18 mouse cellular contexts compared by ENCODE assay signal in the genomic region with DNA sequence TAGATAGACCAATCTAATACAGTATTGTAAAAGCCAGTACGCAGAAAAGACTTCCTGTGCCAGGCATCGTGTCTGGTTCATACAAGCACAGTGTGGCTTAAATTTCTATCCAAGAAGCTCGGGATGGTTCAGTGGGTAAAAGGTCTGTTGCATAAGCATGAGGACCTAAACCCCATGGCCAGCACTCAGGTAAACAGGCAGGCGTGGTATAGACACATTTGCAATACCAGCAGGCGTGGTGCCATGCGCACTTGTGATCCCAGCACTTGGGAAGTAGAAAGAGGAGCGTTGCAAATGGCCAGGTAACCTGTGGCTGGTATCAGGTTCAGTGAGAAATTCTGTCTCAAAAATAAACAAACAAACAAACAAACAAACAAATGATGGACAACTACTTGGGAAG.
DNase-seq lines count a peak whose midpoint lies in the region; ATAC-seq and TF ChIP-seq lines count a peak whose summit lies in the region.
"Had no signal": no experiment of that assay in that cellular context is flagged by ENCODE, and none has a peak within 500 bp of the region (broad histone marks: within the 10 kb centered on the region; RNA-seq: fewer than 3 reads in every experiment).

No protein-coding gene starts in this region.

- H3K4me2 ChIP-seq in kidney, embryonic 16.5 days (replicated peaks; ENCODE audit: low read depth, low read length) = no peak overlapping the region
- H3K4me2 ChIP-seq in liver, embryonic 11.5 days = no peak overlapping the region
- H3K4me2 ChIP-seq: hindbrain, embryonic 13.5 days; midbrain, embryonic 12.5 days had no signal

- H3K9me3 ChIP-seq in kidney, embryonic 16.5 days (ENCODE audit: low read length) = no peaks in the 10 kb centered on the region
- H3K9me3 ChIP-seq in liver, embryonic 11.5 days (ENCODE audit: control insufficient read depth, low read length) = no peaks in the 10 kb centered on the region
- H3K9me3 ChIP-seq: embryonic facial prominence, embryonic 10.5 days; hindbrain, embryonic 13.5 days; midbrain, embryonic 12.5 days had no signal

- no peak for TF ChIP-seq EP300 in heart, adult 2 months (IDR thresholded peaks at IDR 0.05; ENCODE audit: insufficient read depth, low read depth, low read length)

- no peak for ATAC-seq in kidney, embryonic 16.5 days (ENCODE audit: low FRiP score, low TSS enrichment)
- ATAC-seq in liver, embryonic 11.5 days (replicated peaks; ENCODE audit: low FRiP score) = no peak

- H3K4me1 ChIP-seq in kidney, embryonic 16.5 days (ENCODE audit: insufficient read depth, low read length) = peaks cover 49% of the 10 kb centered on the region
- peaks cover 26% of the 10 kb centered on the region for H3K4me1 ChIP-seq in liver, adult 2 months (ENCODE audit: control insufficient read depth, insufficient read depth, low read length)
- peaks cover 23% of the 10 kb centered on the region for H3K4me1 ChIP-seq in liver, embryonic 11.5 days (replicated peaks; ENCODE audit: control insufficient read depth, insufficient read depth, low read length)
- no peaks in the 10 kb centered on the region for H3K4me1 ChIP-seq in heart, adult 2 months (ENCODE audit: control insufficient read depth, insufficient read depth, low read length)
- H3K4me1 ChIP-seq in thymus, adult 2 months (replicated peaks; ENCODE audit: control insufficient read depth, insufficient read depth, low read length) = peaks cover 6% of the 10 kb centered on the region

- WGBS in kidney, embryonic 16.5 days = 86% methylated on average over 7 of the region's 7 CpGs
- WGBS in liver, adult 2 months = 24% methylated on average over 7 of the region's 7 CpGs
- WGBS in liver, embryonic 11.5 days = 88% methylated on average over 7 of the region's 7 CpGs
- 94% methylated on average over 7 of the region's 7 CpGs for WGBS in heart, adult 2 months
- 95% methylated on average over 7 of the region's 7 CpGs for WGBS in thymus, adult 2 months

- TF ChIP-seq POLR2A in liver, adult 2 months (IDR thresholded peaks at IDR 0.05; ENCODE audit: extremely low read depth, insufficient read depth, low read length) = no peak
- no peak for TF ChIP-seq POLR2A in heart, adult 2 months (IDR thresholded peaks at IDR 0.05; ENCODE audit: insufficient read depth, low read depth, low read length)
- no peak for TF ChIP-seq POLR2A in thymus, adult 2 months (IDR thresholded peaks at IDR 0.05; ENCODE audit: control insufficient read depth, extremely low read depth, insufficient read depth, low read length, poor library complexity)

- intact Hi-C loops in heart, adult 2 months (cut with DNase I) = loop anchor here (5.0 kb wide), 1 partner anchor 117 kb away; the partner anchor contains the start of gene Erbin

- TF ChIP-seq CTCF in liver, adult 2 months (IDR thresholded peaks at IDR 0.05; ENCODE audit: low read depth, low read length) = no peak
- TF ChIP-seq CTCF in heart, adult 2 months (IDR thresholded peaks at IDR 0.05) = no peak
- no peak for TF ChIP-seq CTCF in thymus, adult 2 months (IDR thresholded peaks at IDR 0.05; ENCODE audit: borderline replicate concordance, control insufficient read depth, extremely low read depth, insufficient read depth, low read length, poor library complexity)

- H3K79me2 ChIP-seq in liver, adult 2 months (ENCODE audit: control insufficient read depth, insufficient read depth, low read length) = no peaks in the 10 kb centered on the region
- no peaks in the 10 kb centered on the region for H3K79me2 ChIP-seq in heart, adult 2 months (replicated peaks; ENCODE audit: control insufficient read depth, insufficient read depth, low read length)

- no peaks in the 10 kb centered on the region for H3K36me3 ChIP-seq in kidney, embryonic 16.5 days (ENCODE audit: insufficient read depth, low read length)
- no peaks in the 10 kb centered on the region for H3K36me3 ChIP-seq in liver, adult 2 months (ENCODE audit: control insufficient read depth, insufficient read depth, low read length)
- H3K36me3 ChIP-seq in liver, embryonic 11.5 days (ENCODE audit: control insufficient read depth, insufficient read depth, low read length) = no peaks in the 10 kb centered on the region
- no peaks in the 10 kb centered on the region for H3K36me3 ChIP-seq in heart, adult 2 months (ENCODE audit: control insufficient read depth, insufficient read depth, low read length)
- H3K36me3 ChIP-seq in thymus, adult 2 months (ENCODE audit: control insufficient read depth, insufficient read depth, low read length) = no peaks in the 10 kb centered on the region

- no peaks in the 10 kb centered on the region for H3K27me3 ChIP-seq in kidney, embryonic 16.5 days (ENCODE audit: insufficient read depth, low read length)
- H3K27me3 ChIP-seq in liver, adult 2 months (ENCODE audit: control insufficient read depth, insufficient read depth, low read length) = no peaks in the 10 kb centered on the region
- H3K27me3 ChIP-seq in liver, embryonic 11.5 days (replicated peaks; ENCODE audit: control insufficient read depth, insufficient read depth, low read length) = no peaks in the 10 kb centered on the region
- H3K27me3 ChIP-seq in heart, adult 2 months (ENCODE audit: control insufficient read depth, insufficient read depth, low read length) = no peaks in the 10 kb centered on the region
- H3K27me3 ChIP-seq in thymus, adult 2 months (ENCODE audit: control insufficient read depth, insufficient read depth, low read length) = no peaks in the 10 kb centered on the region
- H3K27me3 ChIP-seq: hindbrain, embryonic 13.5 days; midbrain, embryonic 12.5 days had no signal

- no peak overlapping the region for H3K27ac ChIP-seq in kidney, embryonic 16.5 days (ENCODE audit: low read length)
- peak overlapping the region; percentile 87 for H3K27ac ChIP-seq in liver, adult 2 months (replicated peaks; ENCODE audit: insufficient read depth, low read depth, low read length)
- H3K27ac ChIP-seq in liver, embryonic 11.5 days (ENCODE audit: low read depth, low read length) = no peak overlapping the region
- no peak overlapping the region for H3K27ac ChIP-seq in heart, adult 2 months
- H3K27ac ChIP-seq in thymus, adult 2 months (ENCODE audit: control insufficient read depth, insufficient read depth, low read length) = no peak overlapping the region
- H3K27ac ChIP-seq: hindbrain, embryonic 13.5 days; midbrain, embryonic 12.5 days had no signal

- DNase-seq in kidney, adult 11 months = peak; percentile 42
- peak; percentile 96 for DNase-seq in liver, adult 2 months (ENCODE audit: extremely low read depth, low read depth, low spot score)
- DNase-seq in liver, embryonic 11.5 days (ENCODE audit: low spot score) = no peak
- peak; percentile 78 for DNase-seq in fat pad, adult 2 months (ENCODE audit: extremely low read depth, low read depth, low spot score)
- DNase-seq in lung, postnatal 25 days (ENCODE audit: low spot score) = peak; percentile 45
- DNase-seq in heart, adult 2 months = no peak
- DNase-seq in thymus, adult 2 months = no peak
- DNase-seq: adrenal gland, postnatal 25 days; cerebellum, adult 9-10 months; gastrocnemius, postnatal 25 days; heart, adult 18-20 months; lung, embryonic 14.5 days; thymus, adult 18-20 months; thymus, postnatal 4 days had no signal

- H3K4me3 ChIP-seq in kidney, embryonic 16.5 days (ENCODE audit: low read length) = no peak overlapping the region
- H3K4me3 ChIP-seq in liver, adult 2 months (ENCODE audit: insufficient read depth, low read depth, low read length) = no peak overlapping the region
- no peak overlapping the region for H3K4me3 ChIP-seq in liver, embryonic 11.5 days (ENCODE audit: low read depth, low read length)
- H3K4me3 ChIP-seq in heart, adult 2 months = no peak overlapping the region
- no peak overlapping the region for H3K4me3 ChIP-seq in thymus, adult 2 months (ENCODE audit: control insufficient read depth, insufficient read depth, low read length)
- H3K4me3 ChIP-seq: embryonic facial prominence, embryonic 10.5 days; hindbrain, embryonic 13.5 days; midbrain, embryonic 12.5 days had no signal

- no peak overlapping the region for H3K9ac ChIP-seq in kidney, embryonic 16.5 days (replicated peaks; ENCODE audit: low read length)
- H3K9ac ChIP-seq in liver, adult 2 months (ENCODE audit: low read depth, low read length) = no peak overlapping the region
- H3K9ac ChIP-seq in liver, embryonic 11.5 days (ENCODE audit: low read depth, low read length) = no peak overlapping the region
- H3K9ac ChIP-seq in heart, adult 2 months (ENCODE audit: low read depth, low read length) = no peak overlapping the region
- H3K9ac ChIP-seq: hindbrain, embryonic 13.5 days; lung, embryonic 14.5 days; midbrain, embryonic 12.5 days had no signal

Comparison
In these comparisons a context has a peak if more than half of its experiments do, and no peak if none do; other contexts are left out.
1. DNase-seq: peak in kidney, adult 11 months (single experiment), liver, adult 2 months (single experiment), fat pad, adult 2 months (single experiment) and lung, postnatal 25 days (single experiment); none in liver, embryonic 11.5 days (single experiment), heart, adult 2 months (0 of 2) and thymus, adult 2 months (single experiment).